In the genomic region with DNA sequence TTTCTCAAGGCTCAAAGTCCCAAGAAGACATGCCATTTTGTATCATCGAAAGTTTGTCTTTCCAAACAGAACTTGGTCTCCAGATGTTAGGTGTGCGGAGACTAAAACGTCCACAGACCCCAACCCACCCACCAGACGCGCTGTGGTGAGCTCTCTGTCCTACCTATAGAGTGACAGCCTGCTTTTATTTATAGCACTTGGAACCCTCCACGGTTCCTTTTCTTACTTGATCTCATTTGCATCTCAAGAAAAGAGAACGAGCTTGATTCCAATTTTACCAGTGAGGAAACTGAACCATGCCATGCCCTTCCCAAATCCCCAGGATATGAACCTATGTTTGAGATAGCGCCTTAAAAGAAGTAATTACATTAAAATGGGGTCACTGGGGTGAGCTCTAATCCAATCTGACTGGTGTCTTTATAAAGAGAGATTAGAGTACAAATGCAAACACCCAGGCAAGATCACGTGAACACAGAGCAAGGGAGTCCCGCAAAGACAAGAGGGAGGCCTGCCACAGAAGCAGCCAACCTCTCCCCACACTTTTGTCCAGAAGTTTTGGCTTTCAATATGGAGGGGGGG, we compare ENCODE assay signal across 20 mouse cellular contexts. TPM values are rescaled to one million over a fixed set of nuclear protein-coding genes. Genes with fewer than 3 reads are reported as not detected.
DNase-seq lines count a peak whose midpoint lies in the region; ATAC-seq and TF ChIP-seq lines count a peak whose summit lies in the region.
"Had no signal": no experiment of that assay in that cellular context is flagged by ENCODE, and none has a peak within 500 bp of the region (broad histone marks: within the 10 kb centered on the region; RNA-seq: fewer than 3 reads in every experiment).

No protein-coding gene starts in this region.

- H3K9me3 ChIP-seq in forebrain, embryonic 11.5 days (ENCODE audit: control insufficient read depth, low read length), result no peaks in the 10 kb centered on the region
- H3K9me3 ChIP-seq in forebrain, postnatal 0 days (ENCODE audit: low read length), result no peaks in the 10 kb centered on the region
- no peaks in the 10 kb centered on the region for H3K9me3 ChIP-seq in heart, embryonic 15.5 days (replicated peaks)
- H3K9me3 ChIP-seq: hindbrain, embryonic 10.5 days; limb, embryonic 12.5 days; liver, embryonic 13.5 days; lung, embryonic 15.5 days had no signal

- TF ChIP-seq POLR2A in heart, adult 2 months (IDR thresholded peaks at IDR 0.05; ENCODE audit: insufficient read depth, low read depth, low read length), result no peak

- peak; percentile 53; the same call in 1 of the 2 replicates for ATAC-seq in forebrain, embryonic 11.5 days (replicated peaks; ENCODE audit: low FRiP score)
- no peak for ATAC-seq in forebrain, postnatal 0 days
- ATAC-seq in heart, embryonic 15.5 days (replicated peaks; ENCODE audit: insufficient number of reproducible peaks, insufficient read depth, low FRiP score, low read depth), result no peak
- ATAC-seq in erythroid progenitor cell, adult 5-6 weeks (replicated peaks; ENCODE audit: low FRiP score, poor library complexity, severe bottlenecking), result no peak
- ATAC-seq: hindbrain, postnatal 0 days; intestine, postnatal 0 days had no signal

- 22% methylated on average over 10 of the region's 10 CpGs for WGBS in forebrain, embryonic 11.5 days
- WGBS in forebrain, postnatal 0 days, result 19% methylated on average over 10 of the region's 10 CpGs
- WGBS in heart, embryonic 15.5 days, result 64% methylated on average over 10 of the region's 10 CpGs
- WGBS in heart, adult 2 months, result 79% methylated on average over 10 of the region's 10 CpGs
- WGBS in macrophage (ENCODE audit: missing documents), result 59% methylated on average over 10 of the region's 10 CpGs

- H3K4me2 ChIP-seq in forebrain, embryonic 11.5 days (ENCODE audit: low read depth, low read length, severe bottlenecking), result no peak overlapping the region
- H3K4me2 ChIP-seq in forebrain, postnatal 0 days (ENCODE audit: low read depth), result no peak overlapping the region
- no peak overlapping the region for H3K4me2 ChIP-seq in heart, embryonic 15.5 days
- H3K4me2 ChIP-seq: limb, embryonic 12.5 days; liver, embryonic 13.5 days; lung, embryonic 15.5 days had no signal

- DNase-seq in forebrain, embryonic 11.5 days (ENCODE audit: low spot score), result no peak
- no peak for DNase-seq in forebrain, postnatal 0 days
- DNase-seq in heart, adult 2 months, result no peak
- peak; percentile 20 to 23 for DNase-seq in B cell, adult 2 months
- DNase-seq: adrenal gland, postnatal 36 days; cerebellum, adult 18-20 months; cerebellum, postnatal 25 days; gastrocnemius, postnatal 25 days; liver, embryonic 13.5 days; thymus, postnatal 25 days had no signal

- H3K27ac ChIP-seq in forebrain, embryonic 11.5 days (ENCODE audit: low read depth, low read length), result no peak overlapping the region
- H3K27ac ChIP-seq in forebrain, postnatal 0 days (ENCODE audit: low read depth, low read length), result no peak overlapping the region
- H3K27ac ChIP-seq in heart, embryonic 15.5 days, result peak overlapping the region; percentile 82; the same call in 1 of the 2 replicates
- no peak overlapping the region; the same call in 1 of the 2 replicates for H3K27ac ChIP-seq in heart, adult 2 months
- peak overlapping the region; percentile 27; the same call in 1 of the 2 replicates for H3K27ac ChIP-seq in macrophage
- H3K27ac ChIP-seq: hindbrain, embryonic 10.5 days; hindbrain, postnatal 0 days; limb, embryonic 12.5 days; liver, embryonic 13.5 days had no signal

- H3K36me3 ChIP-seq in forebrain, embryonic 11.5 days (ENCODE audit: control insufficient read depth, insufficient read depth, low read length), result no peaks in the 10 kb centered on the region
- H3K36me3 ChIP-seq in forebrain, postnatal 0 days (ENCODE audit: insufficient read depth), result no peaks in the 10 kb centered on the region
- no peaks in the 10 kb centered on the region for H3K36me3 ChIP-seq in heart, embryonic 15.5 days
- H3K36me3 ChIP-seq in heart, adult 2 months (ENCODE audit: control insufficient read depth, insufficient read depth, low read length), result no peaks in the 10 kb centered on the region
- H3K36me3 ChIP-seq in macrophage (ENCODE audit: inconsistent target), result no peaks in the 10 kb centered on the region
- H3K36me3 ChIP-seq: hindbrain, embryonic 10.5 days; limb, embryonic 12.5 days; liver, embryonic 13.5 days; lung, embryonic 15.5 days had no signal

- intact Hi-C loops in heart, adult 2 months (cut with DNase I), result no loop called here

- peaks cover 20% of the 10 kb centered on the region for H3K27me3 ChIP-seq in forebrain, embryonic 11.5 days (ENCODE audit: control insufficient read depth, insufficient read depth, low read length)
- peaks cover 7% of the 10 kb centered on the region; the same call in 1 of the 2 replicates for H3K27me3 ChIP-seq in forebrain, postnatal 0 days (ENCODE audit: insufficient read depth, low read length)
- no peaks in the 10 kb centered on the region for H3K27me3 ChIP-seq in heart, embryonic 15.5 days
- H3K27me3 ChIP-seq in heart, adult 2 months (ENCODE audit: control insufficient read depth, insufficient read depth, low read length), result no peaks in the 10 kb centered on the region
- H3K27me3 ChIP-seq: CH12.LX; lung, embryonic 15.5 days had no signal

- no peak for TF ChIP-seq CTCF in forebrain, postnatal 0 days (IDR thresholded peaks at IDR 0.05; ENCODE audit: low read depth)
- TF ChIP-seq CTCF in heart, adult 2 months (IDR thresholded peaks at IDR 0.05), result no peak

- no peaks in the 10 kb centered on the region for H3K79me2 ChIP-seq in heart, adult 2 months (replicated peaks; ENCODE audit: control insufficient read depth, insufficient read depth, low read length)
- no peaks in the 10 kb centered on the region for H3K79me2 ChIP-seq in macrophage (ENCODE audit: inconsistent target)

- no peak overlapping the region for H3K4me3 ChIP-seq in forebrain, embryonic 11.5 days (ENCODE audit: low read depth, low read length)
- H3K4me3 ChIP-seq in forebrain, postnatal 0 days (ENCODE audit: low read depth, low read length), result no peak overlapping the region
- H3K4me3 ChIP-seq in heart, embryonic 15.5 days, result no peak overlapping the region
- H3K4me3 ChIP-seq in heart, adult 2 months, result no peak overlapping the region
- H3K4me3 ChIP-seq in macrophage (ENCODE audit: inconsistent target), result no peak overlapping the region
- H3K4me3 ChIP-seq: hindbrain, embryonic 10.5 days; limb, embryonic 12.5 days; liver, embryonic 13.5 days; lung, embryonic 15.5 days had no signal

- H3K4me1 ChIP-seq in forebrain, embryonic 11.5 days (replicated peaks; ENCODE audit: control insufficient read depth, insufficient read depth, low read length), result peaks cover 21% of the 10 kb centered on the region; the same call in 1 of the 2 replicates
- 0 out of 2 replicates have a peak, but pooled peaks cover 11% of the 10 kb centered on the region for H3K4me1 ChIP-seq in forebrain, postnatal 0 days (ENCODE audit: insufficient read depth)
- peaks cover 55% of the 10 kb centered on the region for H3K4me1 ChIP-seq in heart, embryonic 15.5 days (replicated peaks)
- H3K4me1 ChIP-seq in heart, adult 2 months (ENCODE audit: control insufficient read depth, insufficient read depth, low read length), result peaks cover 9% of the 10 kb centered on the region

- H3K9ac ChIP-seq in forebrain, embryonic 11.5 days (ENCODE audit: low read length), result no peak overlapping the region
- no peak overlapping the region for H3K9ac ChIP-seq in forebrain, postnatal 0 days
- no peak overlapping the region for H3K9ac ChIP-seq in heart, embryonic 15.5 days
- H3K9ac ChIP-seq in heart, adult 2 months (ENCODE audit: low read depth, low read length), result no peak overlapping the region
- H3K9ac ChIP-seq: limb, embryonic 12.5 days; liver, embryonic 13.5 days; lung, embryonic 15.5 days had no signal

- no peak for TF ChIP-seq EP300 in heart, adult 2 months (IDR thresholded peaks at IDR 0.05; ENCODE audit: insufficient read depth, low read depth, low read length)

RNA-seq across cellular contexts. Expression of a gene that starts 48.5 kb away (rescaled TPM):
- 17.7 and 20.1 TPM in 2 replicates for polyA plus RNA-seq in forebrain, embryonic 11.5 days (2014; fragmentation: Nextera tagmentation; extraction: Ambion mirVana)
- total RNA-seq in forebrain, postnatal 0 days (2014; rRNA removed), result 20.9 and 21.2 TPM in 2 replicates
- polyA plus RNA-seq in forebrain, postnatal 0 days (2015; fragmentation: Nextera tagmentation; extraction: Ambion mirVana), result 15.7 and 20.2 TPM in 2 replicates
- 17.8 and 19.0 TPM in 2 replicates for polyA plus RNA-seq in heart, embryonic 15.5 days (2015; fragmentation: Nextera tagmentation; extraction: Ambion mirVana)
- 10 to 100 TPM; 24.9 to 28.6 TPM for total RNA-seq in heart, adult 2 months (2021)
- polyA plus RNA-seq in heart, adult 2 months (2012; rRNA removed), result 5.0 and 7.9 TPM in 2 replicates
- 100 to 1,000 TPM in 3 of 26 experiments, 10 to 100 TPM in 23; 39.8 to 119 (median 57.5) TPM for total RNA-seq in macrophage (2018; cell fraction: chromatin; rRNA removed)
- 10 to 100 TPM; 10.8 to 19.3 (median 15.0) TPM for total RNA-seq in macrophage (2018; cell fraction: cytosol; rRNA removed)
- total RNA-seq in macrophage (2018; cell fraction: nucleus; rRNA removed), result 10 to 100 TPM; 26.2 to 55.2 (median 36.1) TPM
- 9.1 to 14.8 TPM (median 9.7 TPM) in 3 replicates for polyA plus RNA-seq in macrophage (2018)
- 12.6 and 18.4 TPM in 2 replicates for total RNA-seq in erythroid progenitor cell, adult 5-6 weeks (2015; ENCODE audit: low replicate concordance)
- 27.0 and 45.1 TPM in 2 replicates for total RNA-seq in erythroid progenitor cell, adult 5-6 weeks (2017; ENCODE audit: low replicate concordance)

RNA-seq across cellular contexts. Expression of a gene that starts 51.5 kb away (rescaled TPM):
- 0.17 and 0.23 TPM in 2 replicates for polyA plus RNA-seq in forebrain, embryonic 11.5 days (2014; fragmentation: Nextera tagmentation; extraction: Ambion mirVana)
- 7.3 and 8.5 TPM in 2 replicates for total RNA-seq in forebrain, postnatal 0 days (2014; rRNA removed)
- 2.8 and 3.4 TPM in 2 replicates for polyA plus RNA-seq in forebrain, postnatal 0 days (2015; fragmentation: Nextera tagmentation; extraction: Ambion mirVana)
- 4.0 and 4.7 TPM in 2 replicates for polyA plus RNA-seq in heart, embryonic 15.5 days (2015; fragmentation: Nextera tagmentation; extraction: Ambion mirVana)
- total RNA-seq in heart, adult 2 months (2021), result 10 to 100 TPM; 18.0 to 28.4 TPM
- polyA plus RNA-seq in heart, adult 2 months (2012; rRNA removed), result 18.3 and 20.5 TPM in 2 replicates
- total RNA-seq in macrophage (2018; cell fraction: chromatin; rRNA removed), result 1 to 10 TPM in 1 of 26 experiments, under 1 TPM in 3, not detected in 22; 0.22 to 1.1 (median 0.62) TPM
- under 1 TPM in 13 of 26 experiments, not detected in 13; 0.03 to 0.52 (median 0.13) TPM for total RNA-seq in macrophage (2018; cell fraction: cytosol; rRNA removed)
- total RNA-seq in macrophage (2018; cell fraction: nucleus; rRNA removed), result 1 to 10 TPM in 2 of 26 experiments, under 1 TPM in 3, not detected in 21; 0.27 to 1.3 (median 0.65) TPM
- 0.16 to 0.89 TPM (median 0.19 TPM) in 3 replicates for polyA plus RNA-seq in macrophage (2018)
- total RNA-seq in erythroid progenitor cell, adult 5-6 weeks (2015; ENCODE audit: low replicate concordance), result not detected in 2 replicates
- total RNA-seq in erythroid progenitor cell, adult 5-6 weeks (2017; ENCODE audit: low replicate concordance), result 0.45 TPM in 1 of 2 replicates, not detected in the other
- total RNA-seq: CH12.LX, MEL had no signal

RNA-seq across cellular contexts. Expression of a gene that starts 52.5 kb away (rescaled TPM):
- 0.43 and 0.45 TPM in 2 replicates for polyA plus RNA-seq in forebrain, embryonic 11.5 days (2014; fragmentation: Nextera tagmentation; extraction: Ambion mirVana)
- total RNA-seq in forebrain, postnatal 0 days (2014; rRNA removed), result 0.69 and 1.7 TPM in 2 replicates
- polyA plus RNA-seq in forebrain, postnatal 0 days (2015; fragmentation: Nextera tagmentation; extraction: Ambion mirVana), result 0.50 and 0.77 TPM in 2 replicates
- 0.31 and 0.61 TPM in 2 replicates for polyA plus RNA-seq in heart, embryonic 15.5 days (2015; fragmentation: Nextera tagmentation; extraction: Ambion mirVana)
- not detected for total RNA-seq in heart, adult 2 months (2021)
- polyA plus RNA-seq in heart, adult 2 months (2012; rRNA removed), result 0.02 and 0.06 TPM in 2 replicates
- total RNA-seq in macrophage (2018; cell fraction: chromatin; rRNA removed), result not detected
- not detected for total RNA-seq in macrophage (2018; cell fraction: cytosol; rRNA removed)
- total RNA-seq in macrophage (2018; cell fraction: nucleus; rRNA removed), result not detected
- polyA plus RNA-seq in macrophage (2018), result not detected in 3 replicates
- total RNA-seq in erythroid progenitor cell, adult 5-6 weeks (2015; ENCODE audit: low replicate concordance), result not detected in 2 replicates
- not detected in 2 replicates for total RNA-seq in erythroid progenitor cell, adult 5-6 weeks (2017; ENCODE audit: low replicate concordance)
- total RNA-seq: CH12.LX; gastrocnemius, postnatal 25 days; MEL had no signal

Comparison
In these comparisons a context has a peak if more than half of its experiments do, and no peak if none do; other contexts are left out.
1. H3K27ac ChIP-seq: peak in heart, embryonic 15.5 days (single experiment) and macrophage (single experiment); none in forebrain, embryonic 11.5 days (single experiment), forebrain, postnatal 0 days (single experiment) and heart, adult 2 months (single experiment).
2. DNase-seq: peak in B cell, adult 2 months (2 of 2); none in forebrain, embryonic 11.5 days (single experiment), forebrain, postnatal 0 days (single experiment) and heart, adult 2 months (0 of 2).